Mouse (Mus musculus) embryonic fibroblast, embryonic 13.5 days (primary cell): Measurements from ENCODE around the gene Tln1.

ENCODE experiments used
- CTCF ChIP-seq: IDR thresholded peaks from 2 replicates; pipeline ENCODE4 v1.5.1; 2011; ENCODE audit warnings: mild to moderate bottlenecking, control low read depth, low read length, moderate library complexity, borderline replicate concordance; ENCODE audit not compliant: insufficient read depth
- POLR2A ChIP-seq: IDR thresholded peaks from 2 replicates; pipeline ENCODE4 v1.6.1; 2011; ENCODE audit warnings: low read depth, mild to moderate bottlenecking, control low read depth, low read length, moderate library complexity

DNA sequence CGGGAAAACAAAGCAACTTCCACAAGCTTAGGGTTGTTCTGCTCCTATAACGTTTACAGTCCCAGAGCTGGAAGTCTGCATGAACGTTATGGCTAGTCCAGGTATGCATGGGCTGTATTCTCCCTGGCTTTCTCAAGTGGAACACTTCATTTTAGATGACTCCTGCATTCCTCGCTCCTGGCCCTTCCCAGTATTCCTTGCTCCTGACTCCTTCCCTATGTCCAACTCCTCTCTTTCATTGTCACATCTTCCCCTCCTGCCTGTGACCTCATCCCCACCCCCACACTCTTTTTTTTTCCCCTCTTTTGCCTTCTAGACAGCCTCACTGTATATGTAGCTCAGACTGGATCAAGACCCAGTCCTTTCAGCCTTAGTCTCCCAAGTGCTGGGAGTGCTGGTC is 48.7 kb downstream of the Tln1 start:
- TF ChIP-seq POLR2A (no peak; the same call in 1 of the 2 replicates), CTCF (no peak)
